Mouse (Mus musculus): ENCODE results near the gene Gm48552. TPM values are rescaled to one million over a fixed set of nuclear protein-coding genes. Genes with fewer than 3 reads are reported as not detected.

The Gm48552 gene
- total and polyA plus RNA-seq, 3 experiments = 0.89 to 1.2 TPM; not detected in 1

GRCm38 (mm10) chr10:81358209-81358608 lies 30.6 kb upstream of the Gm48552 start:
- TF ChIP-seq ZMIZ1 (IDR thresholded peaks at IDR 0.05; ENCODE audit: low read depth, low read length) (no peak), MEF2A (IDR thresholded peaks at IDR 0.05; ENCODE audit: extremely low read depth, insufficient replicate concordance, low read depth, low read length, poor library complexity, severe bottlenecking) (no peak), UBTF (IDR thresholded peaks at IDR 0.05; ENCODE audit: borderline replicate concordance, insufficient read depth, low read depth, low read length) (no peak), CHD2 (IDR thresholded peaks at IDR 0.05; ENCODE audit: low read length) (no peak), GABPA (IDR thresholded peaks at IDR 0.05; ENCODE audit: low read depth, low read length) (no peak), MYC (IDR thresholded peaks at IDR 0.05; ENCODE audit: low read depth, low read length) (no peak), RAD21 (IDR thresholded peaks at IDR 0.05; ENCODE audit: low read depth, low read length) (no peak), ZC3H11A (IDR thresholded peaks at IDR 0.05; ENCODE audit: low read depth, low read length) (no peak), ELF1 (IDR thresholded peaks at IDR 0.05; ENCODE audit: low read depth, low read length) (no peak), USF1 (IDR thresholded peaks at IDR 0.05; ENCODE audit: low read depth, low read length) (no peak), E2F4 (IDR thresholded peaks at IDR 0.05; ENCODE audit: borderline replicate concordance, low read depth, low read length) (no peak)
- no peak for DNase-seq (ENCODE audit: low read depth, low spot score)
- Histone ChIP-seq H3K4me1 (ENCODE audit: control insufficient read depth in 1 of 2, insufficient read depth in 2 of 2, low read length in 2 of 2) (peaks cover 0 to 27% of the 10 kb centered on the region in 2 experiments; a peak in 3 of 4 replicates), H3K79me2 (ENCODE audit: control insufficient read depth, insufficient read depth, low read length, poor library complexity) (peaks cover 27% of the 10 kb centered on the region), H3K9ac (ENCODE audit: control insufficient read depth, low read depth, low read length, poor library complexity, severe bottlenecking) (peak overlapping the region; percentile 71), H3K27me3 (ENCODE audit: control insufficient read depth in 1 of 2, insufficient read depth in 2 of 2, low read length in 2 of 2) (no peaks in the 10 kb centered on the region), H3K9me3 (replicated peaks; ENCODE audit: insufficient read depth, low read length) (no peaks in the 10 kb centered on the region), H3K27ac (ENCODE audit: control insufficient read depth, low read depth, low read length) (no peak overlapping the region), H3K4me3 (ENCODE audit: control insufficient read depth in 1 of 2, insufficient read depth in 1 of 2, low read depth in 2 of 2, low read length in 2 of 2) (peak overlapping the region; percentile 49 to 57), H3K36me3 (ENCODE audit: control insufficient read depth in 1 of 2, insufficient read depth in 2 of 2, low read length in 2 of 2) (peaks cover 0 to 17% of the 10 kb centered on the region in 2 experiments; a peak in 3 of 4 replicates)

DNA sequence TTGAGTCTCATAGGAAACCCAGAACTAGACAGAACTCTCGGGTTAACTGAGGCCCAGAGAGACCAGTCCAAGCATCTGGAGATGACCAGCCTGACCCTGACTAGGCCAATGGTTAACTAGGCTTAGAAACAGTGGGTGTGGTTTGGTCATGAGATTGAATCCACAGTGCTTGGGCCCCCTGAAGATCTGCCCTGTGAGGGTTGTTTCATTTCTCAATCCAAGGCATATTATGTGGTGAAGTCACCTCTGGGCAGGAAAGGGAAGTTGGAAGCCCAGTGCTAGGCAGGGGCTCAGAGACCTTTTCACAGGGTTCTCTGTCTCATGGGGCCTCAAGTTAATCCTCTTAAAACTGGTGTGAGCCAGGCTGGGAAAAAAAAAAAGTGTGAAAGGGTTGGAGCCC lies 30.0 kb upstream of the Gm48552 start:
- H3K36me3 ChIP-seq (ENCODE audit: control insufficient read depth in 1 of 2, insufficient read depth in 2 of 2, low read length in 2 of 2) = peaks cover 0 to 17% of the 10 kb centered on the region in 2 experiments; a peak in 3 of 4 replicates
- no peaks in the 10 kb centered on the region for H3K9me3 ChIP-seq (replicated peaks; ENCODE audit: insufficient read depth, low read length)
- DNase-seq (ENCODE audit: low read depth, low spot score) = peak; percentile 65
- peak overlapping the region; percentile 71 for H3K9ac ChIP-seq (ENCODE audit: control insufficient read depth, low read depth, low read length, poor library complexity, severe bottlenecking)
- TF ChIP-seq SIN3A (IDR thresholded peaks at IDR 0.05; ENCODE audit: low read length) = peak; percentile 40; the same call in 1 of the 2 replicates
- TF ChIP-seq TBP (IDR thresholded peaks at IDR 0.05; ENCODE audit: low read depth, low read length) = peak; percentile 62; the same call in 1 of the 2 replicates
- TF ChIP-seq GATA1 (IDR thresholded peaks at IDR 0.05; ENCODE audit: low read depth, low read length) = no peak
- no peak for TF ChIP-seq NELFE (IDR thresholded peaks at IDR 0.05; ENCODE audit: low read depth, low read length)
- peak overlapping the region; percentile 8 for H3K27ac ChIP-seq (ENCODE audit: control insufficient read depth, low read depth, low read length)
- peak overlapping the region; percentile 49 to 57 for H3K4me3 ChIP-seq (ENCODE audit: control insufficient read depth in 1 of 2, insufficient read depth in 1 of 2, low read depth in 2 of 2, low read length in 2 of 2)
- H3K4me1 ChIP-seq (ENCODE audit: control insufficient read depth in 1 of 2, insufficient read depth in 2 of 2, low read length in 2 of 2) = peaks cover 0 to 27% of the 10 kb centered on the region in 2 experiments; a peak in 3 of 4 replicates
- no peaks in the 10 kb centered on the region for H3K27me3 ChIP-seq (ENCODE audit: control insufficient read depth in 1 of 2, insufficient read depth in 2 of 2, low read length in 2 of 2)
- H3K79me2 ChIP-seq (ENCODE audit: control insufficient read depth, insufficient read depth, low read length, poor library complexity) = peaks cover 27% of the 10 kb centered on the region
